Mouse (Mus musculus) embryonic facial prominence, embryonic 11.5 days (tissue): ENCODE results near the gene Tubb4b. TPM values are rescaled to one million over a fixed set of nuclear protein-coding genes. Genes with fewer than 3 reads are reported as not detected.

Source experiments
- ATAC-seq: fragments of 200-750 bp; cut with Nextera tagmentation; replicated peaks from 2 replicates; pipeline ENCODE4 v1.8.0; 2017; ENCODE audit warnings: low read depth; ENCODE audit not compliant: insufficient number of reproducible peaks, low FRiP score, low TSS enrichment
- DNase-seq: peaks from one replicate; pipeline ENCODE4 v3.0.0-alpha.2; 2015; ENCODE audit warnings: low spot score
- H3K27ac ChIP-seq: fragments of 300-500 bp; sonication (generic); replicated peaks from 2 replicates; pipeline ENCODE4 v1.5.1; 2014; ENCODE audit warnings: mild to moderate bottlenecking, low read depth, low read length, control low read depth
- H3K27me3 ChIP-seq: fragments of 300-500 bp; sonication (generic); 2 replicates; pipeline ENCODE4 v1.6.1; 2014; ENCODE audit warnings: mild to moderate bottlenecking, low read length, moderate library complexity, mixed read lengths; ENCODE audit not compliant: control insufficient read depth, insufficient read depth
- H3K36me3 ChIP-seq: fragments of 300-500 bp; sonication (generic); replicated peaks from 2 replicates; pipeline ENCODE4 v1.6.1; 2014; ENCODE audit warnings: low read depth, mild to moderate bottlenecking, low read length, moderate library complexity, mixed read lengths; ENCODE audit not compliant: control insufficient read depth, insufficient read depth
- H3K4me1 ChIP-seq: fragments of 300-500 bp; sonication (generic); 2 replicates; pipeline ENCODE4 v1.6.1; 2014; ENCODE audit warnings: low read length, mixed read lengths; ENCODE audit not compliant: control insufficient read depth, insufficient read depth
- H3K4me2 ChIP-seq: fragments of 300-500 bp; sonication (generic); 2 replicates; pipeline ENCODE4 v1.6.1; 2014; ENCODE audit warnings: low read depth, mild to moderate bottlenecking, control low read depth, low read length, moderate library complexity
- H3K4me3 ChIP-seq: fragments of 300-500 bp; sonication (generic); 2 replicates; pipeline ENCODE4 v1.5.1; 2014; ENCODE audit warnings: low read depth, low read length, control low read depth
- H3K9ac ChIP-seq: fragments of 300-500 bp; sonication (generic); replicated peaks from 2 replicates; pipeline ENCODE4 v1.6.1; 2014; ENCODE audit warnings: mild to moderate bottlenecking, control low read depth, low read length
- H3K9me3 ChIP-seq: fragments of 300-500 bp; sonication (generic); replicated peaks from 2 replicates; pipeline ENCODE4 v1.6.1; 2016; ENCODE audit warnings: mild to moderate bottlenecking, low read length, inconsistent platforms, mixed read lengths; ENCODE audit not compliant: control insufficient read depth
- WGBS: fragments of 180-500 bp; shearing (Covaris S2); extraction: QIAGEN DNeasy Blood & Tissue Kit; methylation state at CpG from one replicate; pipeline ENCODE4 v1.1.7; 2014; 5-methylcytosine and 5-hydroxymethylcytosine counted together
- polyA plus RNA-seq: library from polyadenylated mRNA; unstranded; fragments of >200 nt; fragmentation: Nextera tagmentation; extraction: Ambion mirVana; gene quantifications from 2 replicates; pipeline ENCODE4 v1.2.1, GENCODE M21; 2014

Tubb4b gene
- polyA plus RNA-seq, 1 experiment from 2014 or later: 456 TPM

- Histone ChIP-seq H3K36me3 (no peaks in the 10 kb centered on the region), H3K4me2 (no peak within 1 kb of the TSS), H3K27me3 (peaks cover 8% of the 10 kb centered on the region), H3K9me3 (no peaks in the 10 kb centered on the region), H3K27ac (no peak within 1 kb of the TSS), H3K4me1 (peaks cover 4% of the 10 kb centered on the region; the same call in 1 of the 2 replicates), H3K9ac (no peak within 1 kb of the TSS), H3K4me3 (no peak within 1 kb of the TSS)
- no peak for DNase-seq
- ATAC-seq: no peak
- WGBS: 36% methylated on average over 8 of the region's 8 CpGs
Observed at GRCm38 (mm10) chr2:25236614-25237013, 12.1 kb upstream of the Tubb4b start, which contains the start of gene Rnf224. Rnf224 (minus strand) TSS chr2:25236787.

- ATAC-seq (no peak), DNase-seq (no peak)
- 66% methylated on average over 5 of the region's 5 CpGs for WGBS
Observed at GRCm38 (mm10) chr2:25234551-25235220, 10.2 kb upstream of the Tubb4b start.

GRCm38 (mm10) chr2:25234050-25234449 lies 9.5 kb upstream of the Tubb4b start, which contains the start of gene Slc34a3:
Slc34a3 (minus strand) TSS chr2:25234364.
- no peaks in the 10 kb centered on the region for H3K27me3 ChIP-seq
- 84% methylated on average over 3 of the region's 3 CpGs for WGBS

More at GRCm38 (mm10) chr2:25234551-25235220, 10.2 kb upstream of the Tubb4b start:
- Histone ChIP-seq H3K27ac (no peak overlapping the region), H3K4me1 (no peaks in the 10 kb centered on the region), H3K9me3 (no peaks in the 10 kb centered on the region), H3K27me3 (no peaks in the 10 kb centered on the region), H3K36me3 (no peaks in the 10 kb centered on the region), H3K4me2 (no peak overlapping the region), H3K9ac (no peak overlapping the region), H3K4me3 (no peak overlapping the region)

GRCm38 (mm10) chr2:25233421-25233820 lies 8.9 kb upstream of the Tubb4b start:
- no peak for DNase-seq
- H3K4me3 ChIP-seq: no peak overlapping the region
- no peaks in the 10 kb centered on the region for H3K9me3 ChIP-seq
- no peaks in the 10 kb centered on the region for H3K36me3 ChIP-seq
- 79% methylated on average over 4 of the region's 4 CpGs for WGBS
- H3K4me1 ChIP-seq: no peaks in the 10 kb centered on the region
- no peak overlapping the region for H3K27ac ChIP-seq
- no peak overlapping the region for H3K9ac ChIP-seq
- no peaks in the 10 kb centered on the region for H3K27me3 ChIP-seq
- H3K4me2 ChIP-seq: no peak overlapping the region
- no peak for ATAC-seq

More at GRCm38 (mm10) chr2:25234050-25234449, 9.5 kb upstream of the Tubb4b start, which contains the start of gene Slc34a3:
- no peak within 1 kb of the TSS for H3K4me3 ChIP-seq
- no peaks in the 10 kb centered on the region for H3K4me1 ChIP-seq
- no peak within 1 kb of the TSS for H3K4me2 ChIP-seq
- DNase-seq (no peak), ATAC-seq (no peak)
- no peaks in the 10 kb centered on the region for H3K36me3 ChIP-seq
- H3K9me3 ChIP-seq: no peaks in the 10 kb centered on the region
- no peak within 1 kb of the TSS for H3K27ac ChIP-seq
- H3K9ac ChIP-seq: no peak within 1 kb of the TSS

- H3K27me3 ChIP-seq: no peaks in the 10 kb centered on the region
- 56% methylated on average over 12 of the region's 12 CpGs for WGBS
- no peak overlapping the region for H3K9ac ChIP-seq
- H3K4me3 ChIP-seq: no peak overlapping the region
- no peaks in the 10 kb centered on the region for H3K36me3 ChIP-seq
- H3K27ac ChIP-seq: no peak overlapping the region
- DNase-seq (no peak), ATAC-seq (no peak)
- H3K9me3 ChIP-seq: no peaks in the 10 kb centered on the region
- no peaks in the 10 kb centered on the region for H3K4me1 ChIP-seq
- no peak overlapping the region for H3K4me2 ChIP-seq
Observed at GRCm38 (mm10) chr2:25231038-25231437, 6.5 kb upstream of the Tubb4b start.

GRCm38 (mm10) chr2:25230581-25230980 lies 6.1 kb upstream of the Tubb4b start:
- Histone ChIP-seq H3K4me2 (no peak overlapping the region), H3K27ac (no peak overlapping the region), H3K27me3 (no peaks in the 10 kb centered on the region), H3K4me3 (no peak overlapping the region), H3K9ac (no peak overlapping the region), H3K9me3 (no peaks in the 10 kb centered on the region), H3K4me1 (peaks cover 2% of the 10 kb centered on the region; the same call in 1 of the 2 replicates), H3K36me3 (no peaks in the 10 kb centered on the region)
- WGBS: 91% methylated on average over 7 of the region's 7 CpGs
- ATAC-seq (no peak), DNase-seq (no peak)

GRCm38 (mm10) chr2:25229582-25229981 lies 5.1 kb upstream of the Tubb4b start:
- Histone ChIP-seq H3K27me3 (no peaks in the 10 kb centered on the region), H3K4me1 (peaks cover 2% of the 10 kb centered on the region; the same call in 1 of the 2 replicates), H3K4me2 (no peak overlapping the region), H3K9ac (no peak overlapping the region), H3K36me3 (no peaks in the 10 kb centered on the region), H3K27ac (no peak overlapping the region), H3K4me3 (no peak overlapping the region), H3K9me3 (no peaks in the 10 kb centered on the region)
- ATAC-seq (no peak), DNase-seq (no peak)
- WGBS: 82% methylated on average over 5 of the region's 5 CpGs

- H3K27ac ChIP-seq: no peak overlapping the region
- DNase-seq (no peak), ATAC-seq (no peak)
- 66% methylated on average over 6 of the region's 6 CpGs for WGBS
- no peak overlapping the region; the same call in 1 of the 2 replicates for H3K4me2 ChIP-seq
- H3K27me3 ChIP-seq: no peaks in the 10 kb centered on the region
- no peak overlapping the region for H3K4me3 ChIP-seq
- H3K4me1 ChIP-seq: peaks cover 2% of the 10 kb centered on the region; the same call in 1 of the 2 replicates
- H3K9me3 ChIP-seq: no peaks in the 10 kb centered on the region
- H3K36me3 ChIP-seq: no peaks in the 10 kb centered on the region
- H3K9ac ChIP-seq: no peak overlapping the region
Observed at GRCm38 (mm10) chr2:25228995-25229530, 4.6 kb upstream of the Tubb4b start.
